Mouse (Mus musculus): ENCODE measurements around the gene Ccdc18.
A peak's percentile ranks its signal among the peaks of the same experiment; 100 is the strongest.
"Not testable (repeated sequence)": the region's sequence is repeated elsewhere in the genome, so short reads cannot be mapped to it uniquely, and the experiment has no call there.

Gene Ccdc18

DNA sequence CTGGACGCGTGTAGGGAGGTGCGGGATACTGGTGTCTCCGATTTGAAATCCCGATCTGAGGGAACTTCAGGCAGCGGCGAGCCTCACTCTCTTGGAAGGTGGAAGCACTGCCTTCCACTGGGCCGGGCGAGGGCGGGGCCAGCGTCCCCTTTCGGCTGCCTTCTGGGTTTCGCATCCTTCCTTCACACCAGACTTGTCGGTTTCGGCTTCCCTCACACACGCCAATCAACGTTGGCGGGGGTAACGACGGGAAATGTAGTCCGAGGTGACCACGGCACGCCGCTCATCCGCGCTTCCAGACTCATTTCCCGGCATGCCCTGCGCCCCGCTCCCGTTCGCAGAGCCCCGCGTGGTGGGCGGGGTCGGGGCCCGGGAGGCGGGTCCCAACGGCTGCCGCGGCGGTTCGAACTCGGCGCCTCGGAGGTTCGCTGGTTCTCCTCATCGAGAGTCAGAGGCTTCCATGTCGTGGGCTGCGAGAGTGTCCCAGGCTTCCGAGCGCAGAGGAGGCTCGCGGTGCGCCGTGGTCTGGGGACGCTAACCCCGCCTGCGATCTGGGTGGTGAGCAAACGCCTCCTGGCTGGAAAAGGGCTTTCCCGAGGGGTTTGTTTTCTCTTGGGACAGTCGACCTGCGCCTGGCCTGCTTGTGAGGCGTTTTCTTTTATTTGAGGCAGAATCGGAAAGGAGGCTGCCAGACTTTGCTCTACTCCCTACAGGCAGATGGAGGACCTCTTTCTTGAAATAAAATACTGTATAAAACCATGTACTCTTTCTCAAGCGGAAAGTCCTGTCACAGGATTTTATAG, at the start of gene Ccdc18, which contains the start of gene Tmed5:
Gene Ccdc18, plus strand, starts transcription at position 435 of the 803 bp plus-strand sequence.
Gene Tmed5, minus strand, starts transcription at position 180 of the 803 bp plus-strand sequence.
- peak; percentile 98 to 99 for DNase-seq

DNA sequence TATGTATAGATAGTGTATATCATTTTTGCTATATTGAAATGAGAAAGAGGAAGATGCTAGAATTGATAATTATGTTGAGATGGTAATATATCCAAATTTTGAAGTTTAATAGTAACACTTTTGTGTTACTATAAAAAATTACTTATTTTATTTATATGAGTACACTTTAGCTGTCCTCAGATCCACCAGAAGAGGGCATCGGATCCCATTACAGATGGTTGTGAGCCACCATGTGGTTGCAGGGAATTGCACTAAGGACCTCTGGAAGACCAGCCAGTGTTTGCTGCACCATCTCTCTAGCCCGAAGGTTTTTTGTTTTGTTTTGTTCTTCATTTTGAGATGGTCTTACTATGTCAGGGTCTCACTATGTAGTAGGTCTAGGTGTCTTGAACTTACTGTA, 47.2 kb upstream of the Ccdc18 start:
- DNase-seq = no peak

DNA sequence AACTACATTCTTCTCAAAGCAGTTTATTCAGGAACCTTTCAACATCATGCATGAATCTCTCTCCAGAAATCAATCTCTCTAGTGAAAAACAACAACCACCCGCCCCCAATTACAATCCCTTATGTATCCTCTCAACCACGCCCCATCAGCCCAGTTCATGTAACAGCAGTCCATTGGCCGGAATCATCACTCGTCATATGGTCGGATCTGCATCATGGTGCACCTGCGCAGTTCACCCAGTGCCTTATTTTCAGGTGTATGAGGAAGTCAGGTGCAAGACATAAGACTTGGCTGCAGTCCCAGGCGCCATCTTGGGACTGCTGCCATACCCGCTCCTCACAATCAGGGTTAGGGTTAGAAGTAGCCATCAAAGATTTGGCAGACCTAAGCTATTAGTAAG, 39.9 kb upstream of the Ccdc18 start:
- not testable (repeated sequence) for DNase-seq

DNA sequence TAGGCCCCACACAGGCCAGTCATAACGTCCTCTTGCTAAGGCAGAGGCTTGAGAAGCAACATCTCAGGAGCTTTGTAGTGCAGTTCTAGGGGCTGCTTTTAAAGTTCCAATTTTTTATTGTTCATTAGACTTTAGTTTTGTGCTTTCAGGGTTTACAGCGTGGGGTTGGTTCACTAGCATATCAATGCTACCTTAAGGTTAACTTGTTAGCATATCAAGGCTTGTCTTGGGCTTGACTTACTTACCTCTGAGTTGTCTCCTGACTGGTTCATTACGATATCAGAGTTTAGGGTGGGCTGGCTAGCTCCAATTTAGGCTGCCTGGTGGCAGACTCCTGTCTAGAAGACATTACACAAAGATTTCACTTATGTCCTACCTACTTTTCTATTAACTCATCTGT, 35.0 kb upstream of the Ccdc18 start:
- no peak for DNase-seq

DNA sequence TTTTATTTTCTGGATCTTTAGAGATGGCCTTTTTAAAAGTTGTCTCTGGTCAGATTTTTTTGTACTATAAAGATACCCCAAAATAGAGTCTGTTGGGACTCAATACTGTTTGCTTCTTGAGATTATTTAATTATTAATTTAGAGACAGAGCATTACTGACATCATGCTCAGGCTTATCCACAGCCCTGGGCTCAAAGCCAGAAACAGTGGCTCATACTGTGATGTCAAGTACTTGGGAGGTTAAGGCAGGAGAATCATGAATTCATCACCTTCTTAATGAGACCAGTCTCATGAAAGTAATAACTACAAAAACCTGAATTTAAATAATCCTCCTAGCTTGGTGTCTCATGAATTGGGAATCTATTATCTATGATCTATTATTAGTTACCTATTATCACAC, 32.5 kb upstream of the Ccdc18 start:
- no peak for DNase-seq

DNA sequence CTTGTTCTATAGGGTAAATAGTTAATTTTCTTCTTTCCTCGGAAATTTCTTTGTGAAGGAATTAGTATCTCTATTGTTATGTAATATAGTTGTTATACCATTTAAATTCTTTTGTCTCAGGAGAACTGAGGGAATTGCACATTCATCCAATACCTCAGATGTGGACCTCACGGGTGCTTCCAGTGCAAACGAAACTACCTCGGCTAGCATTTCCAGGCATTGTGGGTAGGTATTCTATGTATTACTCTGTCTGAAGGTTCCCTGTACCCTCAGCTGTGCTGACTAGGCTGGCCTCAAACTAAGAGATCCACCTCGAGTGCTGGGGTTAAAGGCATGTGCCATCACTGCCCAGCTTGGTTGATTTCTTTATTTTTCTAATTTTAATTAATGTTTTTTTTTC, 28.4 kb upstream of the Ccdc18 start:
- no peak for DNase-seq

DNA sequence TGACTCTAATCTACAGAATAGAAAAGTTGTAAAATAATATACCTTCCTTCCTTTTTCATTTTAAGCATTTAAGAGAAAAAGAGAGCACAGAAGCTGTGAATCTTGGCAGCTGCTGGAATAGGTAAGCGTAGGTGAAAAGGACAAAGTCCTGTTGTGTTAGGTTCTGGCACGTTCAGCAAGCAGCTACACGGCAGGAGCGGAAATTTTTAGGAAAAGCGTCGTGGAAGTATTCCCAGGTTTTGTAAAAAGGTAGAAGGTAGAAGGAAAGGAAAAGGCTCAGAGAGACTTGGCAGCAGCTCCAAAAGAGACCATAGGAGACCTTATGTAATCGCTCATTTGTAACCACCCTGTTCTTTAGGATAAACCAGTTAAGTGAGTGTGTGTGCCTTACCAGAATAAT, 23.3 kb upstream of the Ccdc18 start:
- DNase-seq = no peak

DNA sequence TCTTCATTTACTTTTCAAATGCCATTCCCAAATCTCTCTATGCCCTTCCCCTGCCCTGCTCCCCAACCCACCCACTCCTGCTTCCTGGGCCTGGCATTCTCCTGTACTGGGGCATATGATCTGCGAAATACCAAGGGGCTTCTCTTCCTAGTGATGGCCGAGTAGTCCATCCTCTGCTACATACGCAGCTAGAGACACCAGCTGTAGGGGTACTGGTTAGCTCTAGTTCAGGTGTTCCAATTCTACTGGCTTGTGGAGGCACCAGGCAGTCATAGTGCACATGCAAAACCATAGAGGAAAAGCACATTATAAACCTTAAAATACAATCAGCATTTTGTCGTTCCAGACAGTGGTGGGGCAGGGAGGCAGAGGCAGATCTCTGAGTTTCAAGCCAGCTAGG, 15.0 kb upstream of the Ccdc18 start:
- DNase-seq = no peak

DNA sequence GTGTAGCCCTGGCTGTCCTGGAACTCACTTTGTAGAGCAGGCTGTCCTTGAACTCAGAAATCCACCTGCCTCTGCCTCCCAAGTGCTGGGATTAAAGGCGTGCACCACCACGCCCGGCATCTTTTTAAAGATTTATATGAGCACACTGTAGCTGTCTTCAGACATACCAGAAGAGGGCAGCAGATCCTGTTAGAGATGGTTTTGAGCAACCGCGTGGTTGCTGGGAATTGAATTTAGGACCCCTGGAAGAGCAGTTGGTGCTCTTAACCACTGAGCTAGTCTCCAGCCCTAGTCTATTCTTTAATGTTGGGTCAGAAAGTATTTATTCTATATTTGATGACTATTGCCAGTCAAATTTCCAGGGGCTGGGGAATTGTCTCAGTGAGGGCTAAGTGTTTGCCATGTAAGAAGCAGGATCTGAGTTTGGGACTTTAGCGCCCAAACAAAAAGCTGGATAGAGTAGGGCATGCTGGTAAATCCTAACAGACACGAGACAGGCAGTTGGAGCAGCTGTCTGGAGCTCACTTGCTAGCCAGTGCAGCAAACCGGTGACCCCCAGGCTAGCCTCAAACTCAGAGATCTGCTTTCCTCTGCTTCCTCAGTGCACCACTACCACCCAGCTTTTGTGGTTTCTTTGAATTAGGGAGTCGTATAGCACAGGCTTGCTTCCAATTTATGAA, 12.3 kb upstream of the Ccdc18 start:
- no peak for DNase-seq

DNA sequence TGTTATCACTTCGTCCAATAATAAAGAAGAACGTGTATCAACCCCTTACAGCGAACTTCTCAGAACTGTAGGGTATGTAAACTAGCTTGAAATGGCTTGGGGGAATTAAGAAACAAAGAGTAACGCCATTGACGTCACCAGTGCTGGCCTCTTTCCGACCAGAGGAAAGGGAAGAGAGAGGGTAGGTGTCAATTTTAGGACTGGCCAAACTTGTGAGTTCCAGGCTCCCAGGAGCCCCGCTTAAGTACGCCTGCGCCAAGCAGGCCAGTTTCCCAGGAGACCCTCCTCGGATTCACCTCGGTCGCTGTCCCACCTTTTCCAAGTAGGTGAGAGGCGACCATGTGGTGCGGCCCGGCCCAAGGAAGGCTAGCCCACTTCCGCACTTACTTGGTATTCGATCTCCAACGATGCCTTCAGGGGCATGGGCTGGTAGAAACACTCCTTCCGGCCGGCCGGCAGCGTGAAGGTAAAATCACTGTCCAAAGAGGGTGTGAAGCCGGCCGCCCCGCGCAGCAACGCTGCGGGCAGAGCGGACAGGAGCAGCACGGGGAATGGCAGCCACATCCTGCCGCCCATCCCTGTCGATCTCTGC, 730 bp upstream of the Ccdc18 start:
- DNase-seq = peak; percentile 38 to 62

DNA sequence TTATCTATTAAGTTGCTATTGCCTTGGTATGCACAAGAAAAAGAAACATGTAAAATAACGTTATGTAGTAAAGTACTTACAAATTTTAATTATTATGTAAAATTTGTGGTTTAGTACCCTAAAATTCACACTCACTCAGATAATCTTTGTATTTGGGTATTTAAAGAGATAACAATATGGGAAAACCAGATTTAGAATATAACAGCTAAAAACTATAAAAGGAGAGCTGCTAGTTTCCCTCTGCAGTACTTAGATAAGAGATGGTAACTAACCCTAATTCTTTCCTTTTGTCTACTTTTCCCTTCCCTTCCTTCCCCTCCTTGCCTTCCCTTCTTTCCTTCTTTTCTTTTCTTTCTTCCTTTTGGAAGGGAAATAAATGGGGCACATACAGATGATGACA, 19.9 kb downstream of the Ccdc18 start:
- no peak for DNase-seq

DNA sequence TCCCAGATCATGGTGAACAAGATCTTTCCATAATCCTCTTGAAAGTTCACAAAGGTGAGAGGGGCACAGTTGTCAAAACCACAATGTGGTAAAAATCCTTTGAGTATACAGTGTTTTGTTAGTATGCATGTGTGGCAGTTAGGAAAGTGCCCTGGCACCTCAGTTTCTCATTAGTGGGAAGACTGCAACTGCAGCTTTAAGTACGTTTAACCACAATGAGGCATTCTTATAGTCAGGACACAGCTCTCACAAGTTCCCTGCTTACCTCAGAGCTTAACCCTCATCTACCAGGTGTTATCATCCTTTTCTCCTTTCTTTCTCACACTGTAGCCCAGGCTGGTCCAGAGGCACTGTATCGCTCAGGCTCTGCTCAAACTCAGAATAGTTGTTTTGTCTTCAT, 28.1 kb downstream of the Ccdc18 start:
- no peak for DNase-seq

DNA sequence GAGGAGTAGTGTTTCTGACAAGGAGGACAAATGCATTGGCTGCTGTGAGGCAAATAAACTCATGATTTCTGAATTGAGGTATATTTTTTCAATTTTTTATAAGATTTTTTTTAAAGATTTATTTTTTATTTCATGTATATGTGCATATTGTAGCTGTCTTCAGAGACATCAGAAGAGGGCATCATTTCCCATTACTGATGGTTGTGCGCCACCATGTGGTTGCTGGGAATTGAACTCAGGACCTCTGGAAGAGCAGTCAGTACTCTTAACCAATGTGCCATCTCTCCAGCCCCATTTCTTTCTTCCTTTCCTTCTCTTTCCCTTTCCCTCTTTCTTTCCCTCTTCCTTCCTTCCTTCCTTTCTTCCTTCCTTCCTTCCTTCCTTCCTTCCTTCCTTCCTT, 31.0 kb downstream of the Ccdc18 start:
- peak; percentile 38 to 56 for DNase-seq

DNA sequence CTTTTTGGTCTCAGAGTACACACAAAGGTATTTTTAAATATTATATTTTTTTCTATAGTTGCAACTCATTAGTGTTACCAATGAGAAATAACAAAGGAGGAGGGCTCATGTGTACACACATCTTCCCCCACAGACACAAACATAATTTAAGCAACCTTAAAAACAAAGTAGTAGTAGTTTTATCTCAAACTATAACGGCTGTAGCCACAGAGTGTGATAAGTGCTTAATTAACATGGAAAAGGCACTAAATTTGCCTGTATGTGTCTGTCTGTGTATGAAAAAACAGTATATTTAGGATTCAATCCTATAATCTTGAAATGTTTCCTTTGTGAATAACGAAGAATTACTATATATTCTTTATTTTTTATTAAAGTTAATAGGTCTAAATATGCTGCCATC, 51.4 kb downstream of the Ccdc18 start:
- DNase-seq = no peak

DNA sequence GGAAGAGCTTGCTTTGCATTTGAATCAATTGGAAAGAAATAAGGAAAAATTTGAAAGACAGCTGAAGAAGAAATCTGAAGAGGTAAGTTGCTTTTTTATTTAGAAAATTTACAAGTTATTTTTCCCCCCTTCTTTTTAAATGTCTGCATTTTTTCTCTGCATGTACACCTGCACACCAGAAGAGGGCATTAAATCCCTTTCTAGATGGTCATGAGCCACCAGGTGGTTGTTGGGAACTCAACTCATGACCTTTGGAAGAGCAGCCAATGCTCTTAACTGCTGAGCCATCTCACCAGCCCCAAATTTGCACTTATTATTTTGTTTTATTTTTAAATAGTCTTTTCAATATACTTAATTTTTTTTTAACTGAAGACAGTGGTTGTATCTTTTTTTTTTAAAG, 56.3 kb downstream of the Ccdc18 start:
- no peak for DNase-seq

DNA sequence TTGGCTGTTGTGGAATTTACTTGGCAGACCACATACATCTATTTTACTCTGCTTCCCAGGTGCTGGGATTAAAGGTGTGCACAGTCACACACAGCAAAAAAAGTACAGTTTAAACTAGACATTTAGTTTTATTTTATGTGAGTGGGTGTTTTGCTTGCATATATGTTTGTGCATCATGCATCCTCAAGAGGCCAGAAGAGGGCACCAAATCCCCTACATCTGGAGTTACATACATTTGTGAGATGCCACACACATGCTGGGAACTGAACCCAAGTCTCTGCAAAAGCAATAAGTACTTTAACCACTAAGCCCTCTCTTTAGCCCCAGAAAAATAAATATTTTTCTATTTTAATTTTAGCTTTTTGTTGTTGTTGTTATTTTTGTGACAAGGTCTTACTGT, 73.3 kb downstream of the Ccdc18 start:
- peak in 1 of 2 experiments; percentile 20 for DNase-seq

DNA sequence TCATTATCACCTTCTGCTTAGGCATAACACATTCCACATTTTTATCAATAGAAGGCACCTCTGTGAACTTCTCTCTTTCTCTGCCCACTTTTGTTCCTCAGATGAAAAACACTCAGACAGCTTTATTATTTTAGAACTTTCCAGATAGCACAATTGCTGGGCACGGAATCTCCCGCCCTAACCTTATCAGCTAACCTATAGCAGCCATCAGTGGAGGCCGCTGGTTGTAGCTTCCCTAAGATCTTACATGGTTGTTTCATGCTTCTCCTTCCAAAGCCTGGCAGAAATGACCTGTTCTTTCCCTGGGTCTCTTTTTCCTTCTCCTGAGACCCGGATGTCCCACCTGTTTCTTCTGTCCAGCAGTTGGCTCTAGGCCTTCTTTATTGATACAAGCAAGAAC, 78.8 kb downstream of the Ccdc18 start:
- no peak for DNase-seq

DNA sequence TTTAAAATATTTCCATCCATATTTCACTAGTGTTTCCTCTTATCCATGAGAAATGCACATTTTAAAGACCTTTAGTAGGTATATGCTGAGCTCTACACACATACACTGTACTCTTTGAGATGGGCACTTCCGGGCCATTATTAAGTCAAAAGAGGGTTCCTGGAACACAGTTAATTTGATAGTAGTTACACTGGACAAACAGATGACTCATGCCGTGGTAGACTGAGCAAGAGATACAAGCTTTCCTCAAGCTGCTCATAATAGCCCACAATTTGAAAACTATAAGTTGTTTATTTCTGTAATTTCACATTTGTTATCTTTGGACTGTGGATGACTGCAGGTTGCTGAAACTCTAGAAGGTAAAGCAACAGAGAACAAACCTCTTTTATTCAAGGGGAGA, 82.3 kb downstream of the Ccdc18 start:
- DNase-seq = no peak

DNA sequence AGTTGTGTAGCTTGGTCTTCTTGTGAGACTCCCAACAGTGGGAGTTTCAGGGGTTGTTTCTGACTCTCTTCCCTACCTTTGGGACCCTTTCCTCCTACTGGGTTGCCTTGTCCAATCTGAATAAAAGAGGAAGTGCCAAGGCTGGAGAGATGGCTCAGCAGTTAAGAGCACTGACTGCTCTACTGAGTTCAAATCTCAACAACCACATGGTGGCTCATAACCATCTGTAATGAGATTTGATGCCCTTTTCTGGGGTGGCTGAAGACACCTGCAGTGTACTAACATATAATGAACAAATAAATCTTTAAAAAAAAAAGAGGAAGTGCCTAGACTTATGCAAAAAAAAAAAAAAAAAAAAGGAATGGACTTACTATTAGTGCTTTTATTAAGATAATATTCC, 91.4 kb downstream of the Ccdc18 start:
- no peak for DNase-seq

DNA sequence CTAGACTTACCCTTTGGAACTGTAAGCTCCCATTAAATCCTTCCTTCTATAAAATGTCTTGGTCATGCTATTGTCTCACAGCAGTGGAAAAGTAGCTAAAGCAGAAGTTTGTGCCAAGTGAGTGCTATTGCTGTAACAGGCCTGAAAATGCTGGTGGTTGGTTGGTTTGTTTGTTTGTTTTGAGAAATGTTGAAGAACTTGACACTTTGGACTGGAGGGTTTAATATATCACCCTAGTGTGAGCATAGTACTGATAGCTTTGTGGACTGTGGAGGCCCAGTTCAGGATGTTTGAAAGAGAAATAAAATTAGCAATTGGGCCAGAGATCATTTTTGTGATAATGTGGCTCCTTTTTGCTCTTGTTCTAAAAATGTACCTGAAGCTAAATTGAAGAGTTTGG, 93.5 kb downstream of the Ccdc18 start:
- DNase-seq = no peak

DNA sequence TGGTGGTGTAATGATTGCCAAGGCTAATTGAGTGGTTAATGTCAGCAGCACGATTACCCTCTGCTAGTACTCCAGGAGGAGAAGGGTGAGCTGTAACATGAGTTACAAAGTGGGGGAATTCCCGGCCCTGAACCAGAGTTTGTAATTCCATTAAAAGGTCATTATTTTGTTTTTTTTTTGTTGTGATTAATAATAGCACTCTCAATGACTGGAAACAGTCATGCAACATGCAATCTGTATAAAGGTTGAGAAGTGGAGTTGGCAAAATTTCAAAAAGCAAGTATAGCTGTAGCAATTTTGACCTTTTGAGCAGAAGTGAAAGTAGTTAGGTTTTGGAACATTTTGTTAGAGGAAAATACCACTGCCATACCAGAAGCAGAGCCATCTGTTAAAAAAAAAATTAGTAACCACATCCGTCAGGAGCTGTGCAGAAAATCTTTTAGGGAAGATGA, 113.7 kb downstream of the Ccdc18 start:
- DNase-seq = no peak

DNA sequence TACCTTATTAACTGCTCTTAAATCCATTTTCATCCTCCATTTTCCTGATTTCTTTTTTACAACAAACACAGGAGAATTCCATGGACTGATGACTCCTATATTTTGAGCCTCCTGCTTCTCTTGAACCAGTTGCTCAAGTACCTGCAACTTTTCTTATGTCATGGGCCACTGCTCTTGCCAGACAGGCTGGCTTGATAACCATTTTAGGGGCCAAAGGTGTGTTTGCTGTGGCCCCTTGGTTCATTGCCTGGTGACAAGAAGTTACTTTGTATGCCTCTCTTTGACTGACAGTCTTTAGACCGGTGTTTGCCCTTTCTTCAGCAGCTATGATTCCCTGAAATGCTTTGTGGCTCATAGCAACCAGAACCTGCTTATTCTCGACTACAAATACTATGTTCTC, 117.4 kb downstream of the Ccdc18 start:
- DNase-seq = no peak

DNA sequence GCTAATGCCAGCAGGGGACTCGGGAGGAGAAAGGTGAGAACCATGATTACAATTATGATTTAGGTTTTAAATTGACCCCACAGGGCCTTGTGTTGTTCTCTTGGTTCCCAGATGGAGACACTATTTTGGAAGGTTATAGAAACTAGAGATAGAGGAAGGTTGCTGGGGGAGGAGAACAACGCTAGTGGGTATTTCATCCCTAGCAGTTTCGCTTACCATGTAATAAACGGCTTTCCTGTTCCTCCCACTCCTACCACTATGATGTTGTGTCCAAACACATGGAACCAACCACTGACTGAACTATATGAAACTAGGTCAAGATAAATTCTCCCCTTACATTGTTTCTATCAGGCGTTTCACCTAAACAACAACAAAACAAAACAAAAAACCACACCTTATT, 122.6 kb downstream of the Ccdc18 start:
- DNase-seq = no peak

DNA sequence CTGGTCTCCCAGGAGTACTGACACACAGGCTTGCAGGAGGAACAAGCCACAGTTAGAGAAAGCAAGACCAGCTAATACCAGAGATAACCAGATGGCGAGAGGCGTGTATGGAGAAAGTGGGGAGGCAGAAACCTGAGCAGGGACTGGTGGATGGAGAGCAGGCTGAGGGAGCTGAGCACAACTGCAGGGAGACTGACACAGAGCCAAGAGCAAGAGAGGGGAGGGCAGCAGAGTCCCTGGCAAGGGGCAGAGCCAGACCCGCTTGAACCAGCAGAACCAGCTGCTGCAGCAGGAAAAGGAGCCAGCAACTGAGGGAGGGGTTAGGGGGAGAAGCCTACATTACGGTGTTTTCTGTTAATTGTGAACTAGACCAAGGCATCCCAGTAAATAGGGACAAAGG, 130.0 kb downstream of the Ccdc18 start:
- DNase-seq = peak; percentile 66 to 91
